In genomic region chr13:49247740-49248466, GRCm38 (mm10) we compare ENCODE assay signal across 7 mouse cellular contexts. TPM values are rescaled to one million over a fixed set of nuclear protein-coding genes. Genes with fewer than 3 reads are reported as not detected.
DNase-seq lines count a peak whose midpoint lies in the region; ATAC-seq and TF ChIP-seq lines count a peak whose summit lies in the region.

No protein-coding gene starts in this region.

- no peak for ATAC-seq in limb, embryonic 11.5 days (ENCODE audit: insufficient number of reproducible peaks, low FRiP score, low TSS enrichment, low read depth)
- peak; percentile 53; the same call in 1 of the 2 replicates for ATAC-seq in midbrain, embryonic 13.5 days
- peak; percentile 70 for ATAC-seq in stomach, embryonic 15.5 days (ENCODE audit: insufficient read depth, low FRiP score, low read depth)

- H3K27me3 ChIP-seq in limb, embryonic 11.5 days (ENCODE audit: control insufficient read depth, insufficient read depth, low read length): peaks cover 25% of the 10 kb centered on the region
- H3K27me3 ChIP-seq in midbrain, embryonic 13.5 days: peaks cover 39% of the 10 kb centered on the region
- H3K27me3 ChIP-seq in stomach, embryonic 15.5 days (replicated peaks): peaks cover 22% of the 10 kb centered on the region

- peak overlapping the region; percentile 71 to 80 for H3K4me3 ChIP-seq in ES-E14 (ENCODE audit: insufficient read depth in 1 of 2, low read depth in 1 of 2, low read length in 2 of 2, poor library complexity in 1 of 2, severe bottlenecking in 1 of 2)
- H3K4me3 ChIP-seq in brown adipose tissue, adult 24 weeks (ENCODE audit: insufficient read depth, low read depth, low read length): peak overlapping the region; percentile 54
- H3K4me3 ChIP-seq in limb, embryonic 11.5 days (ENCODE audit: low read depth, low read length): peak overlapping the region; percentile 36
- peak overlapping the region; percentile 35 for H3K4me3 ChIP-seq in midbrain, embryonic 13.5 days (replicated peaks)
- H3K4me3 ChIP-seq in stomach, embryonic 15.5 days (replicated peaks): peak overlapping the region; percentile 44

- peak overlapping the region; percentile 50 for H3K9ac ChIP-seq in ES-E14 (ENCODE audit: insufficient read depth, low read depth, low read length, poor library complexity, severe bottlenecking)
- H3K9ac ChIP-seq in limb, embryonic 11.5 days (ENCODE audit: low read length): no peak overlapping the region
- 0 out of 2 replicates have a peak overlapping the region, but pooled peaks have one; percentile 20 for H3K9ac ChIP-seq in midbrain, embryonic 13.5 days (replicated peaks)
- no peak overlapping the region for H3K9ac ChIP-seq in stomach, embryonic 15.5 days

- H3K4me2 ChIP-seq in limb, embryonic 11.5 days (ENCODE audit: low read depth, severe bottlenecking): peak overlapping the region; percentile 68
- H3K4me2 ChIP-seq in midbrain, embryonic 13.5 days (replicated peaks): peak overlapping the region; percentile 55
- peak overlapping the region; percentile 92 for H3K4me2 ChIP-seq in stomach, embryonic 15.5 days

- H3K27ac ChIP-seq in ES-E14 (ENCODE audit: insufficient read depth, low read depth, low read length, poor library complexity, severe bottlenecking): no peak overlapping the region
- no peak overlapping the region for H3K27ac ChIP-seq in brown adipose tissue, adult 24 weeks (replicated peaks; ENCODE audit: low read depth, low read length)
- no peak overlapping the region for H3K27ac ChIP-seq in limb, embryonic 11.5 days (replicated peaks; ENCODE audit: low read depth, low read length)
- H3K27ac ChIP-seq in midbrain, embryonic 13.5 days: no peak overlapping the region
- no peak overlapping the region for H3K27ac ChIP-seq in stomach, embryonic 15.5 days

- no peaks in the 10 kb centered on the region for H3K36me3 ChIP-seq in ES-E14 (ENCODE audit: control insufficient read depth, insufficient read depth, low read length, poor library complexity, severe bottlenecking)
- H3K36me3 ChIP-seq in limb, embryonic 11.5 days (ENCODE audit: control insufficient read depth, insufficient read depth, low read length): no peaks in the 10 kb centered on the region
- H3K36me3 ChIP-seq in midbrain, embryonic 13.5 days: no peaks in the 10 kb centered on the region
- no peaks in the 10 kb centered on the region for H3K36me3 ChIP-seq in stomach, embryonic 15.5 days

- H3K9me3 ChIP-seq in ES-E14 (ENCODE audit: control insufficient read depth, insufficient read depth, low read depth, low read length): no peaks in the 10 kb centered on the region
- no peaks in the 10 kb centered on the region for H3K9me3 ChIP-seq in limb, embryonic 11.5 days (ENCODE audit: control insufficient read depth, low read length)
- no peaks in the 10 kb centered on the region for H3K9me3 ChIP-seq in midbrain, embryonic 13.5 days
- no peaks in the 10 kb centered on the region for H3K9me3 ChIP-seq in stomach, embryonic 15.5 days

- 1% methylated on average over 58 of the region's 58 CpGs for WGBS in limb, embryonic 11.5 days
- WGBS in midbrain, embryonic 13.5 days: 2% methylated on average over 58 of the region's 58 CpGs
- WGBS in stomach, embryonic 15.5 days: 2% methylated on average over 58 of the region's 58 CpGs

- peak; percentile 67 for DNase-seq in ES-E14 (ENCODE audit: low read depth, low spot score)
- DNase-seq in heart, postnatal 4 days: peak; percentile 18
- DNase-seq in limb, embryonic 11.5 days (ENCODE audit: low spot score): peak; percentile 66
- DNase-seq in left cerebral cortex, adult 11 months (ENCODE audit: low spot score): no peak

- H3K4me1 ChIP-seq in ES-E14 (ENCODE audit: control insufficient read depth in 2 of 2, insufficient read depth in 2 of 2, low read length in 2 of 2, poor library complexity in 1 of 2): peaks cover 0 to 9% of the 10 kb centered on the region in 2 experiments; a peak in 2 of 4 replicates
- H3K4me1 ChIP-seq in brown adipose tissue, adult 24 weeks (ENCODE audit: control insufficient read depth, insufficient read depth, insufficient read length, low read length): peaks cover 4% of the 10 kb centered on the region; the same call in 1 of the 2 replicates
- 0 out of 2 replicates have a peak, but pooled peaks cover 2% of the 10 kb centered on the region for H3K4me1 ChIP-seq in limb, embryonic 11.5 days (ENCODE audit: control insufficient read depth, insufficient read depth, low read length)
- peaks cover 8% of the 10 kb centered on the region for H3K4me1 ChIP-seq in midbrain, embryonic 13.5 days (replicated peaks)
- peaks cover 9% of the 10 kb centered on the region for H3K4me1 ChIP-seq in stomach, embryonic 15.5 days

- in situ Hi-C loops in ES-E14 (cut with MboI; ENCODE audit: low sequenced_read_pairs in 2 of 2, unreplicated experiment in 2 of 2): no loop called here

TF ChIP-seq in ES-E14, 5 proteins besides CTCF, POLR2A, EP300 and RAD21:
- no peak for TF ChIP-seq MAFK (IDR thresholded peaks at IDR 0.05; ENCODE audit: insufficient read depth, low read depth, low read length)
- TF ChIP-seq HCFC1 (IDR thresholded peaks at IDR 0.05; ENCODE audit: borderline replicate concordance, insufficient read depth, low read length): no peak
- TF ChIP-seq ZC3H11A (IDR thresholded peaks at IDR 0.05; ENCODE audit: borderline replicate concordance, low read depth, low read length): no peak
- no peak for TF ChIP-seq ZNF384 (IDR thresholded peaks at IDR 0.05; ENCODE audit: low read depth, low read length)
- TF ChIP-seq CHD2 (IDR thresholded peaks at IDR 0.05; ENCODE audit: low read depth, low read length): no peak
TF ChIP-seq in ES-E14: peak in this region for 0.

RNA-seq across cellular contexts. Expression of gene Susd3, which starts 0.6 kb away (rescaled TPM):
- 0.95 and 1.3 TPM in 2 replicates for total RNA-seq in ES-E14 (2012; rRNA removed)
- polyA plus RNA-seq in brown adipose tissue, adult 24 weeks (2012; ENCODE audit: insufficient read depth, insufficient read length, missing spikeins): 1.3 TPM in 1 of 2 replicates, not detected in the other
- under 1 TPM; 0.43 to 0.68 TPM for total RNA-seq in heart, postnatal 4 days (2021)
- polyA plus RNA-seq in limb, embryonic 11.5 days (2014; fragmentation: Nextera tagmentation; extraction: Ambion mirVana): 0.52 and 1.2 TPM in 2 replicates
- 0.94 and 1.5 TPM in 2 replicates for polyA plus RNA-seq in midbrain, embryonic 13.5 days (2015; fragmentation: Nextera tagmentation; extraction: Ambion mirVana)
- polyA plus RNA-seq in stomach, embryonic 15.5 days (2015; fragmentation: Nextera tagmentation; extraction: Ambion mirVana): 1.5 and 2.3 TPM in 2 replicates

RNA-seq across cellular contexts. Expression of gene Card19, which starts 32.1 kb away (rescaled TPM):
- total RNA-seq in ES-E14 (2012; rRNA removed): 16.9 and 20.5 TPM in 2 replicates
- 68.4 and 68.7 TPM in 2 replicates for polyA plus RNA-seq in brown adipose tissue, adult 24 weeks (2012; ENCODE audit: insufficient read depth, insufficient read length, missing spikeins)
- total RNA-seq in heart, postnatal 4 days (2021): 100 to 1,000 TPM; 103 to 108 TPM
- 32.9 and 34.2 TPM in 2 replicates for polyA plus RNA-seq in limb, embryonic 11.5 days (2014; fragmentation: Nextera tagmentation; extraction: Ambion mirVana)
- 14.9 and 18.9 TPM in 2 replicates for polyA plus RNA-seq in midbrain, embryonic 13.5 days (2015; fragmentation: Nextera tagmentation; extraction: Ambion mirVana)
- 50.5 and 52.4 TPM in 2 replicates for polyA plus RNA-seq in stomach, embryonic 15.5 days (2015; fragmentation: Nextera tagmentation; extraction: Ambion mirVana)

Comparison
In these comparisons a context has a peak if more than half of its experiments do, and no peak if none do; other contexts are left out.
1. H3K9ac ChIP-seq: peak in ES-E14 (single experiment) and midbrain, embryonic 13.5 days (single experiment); none in limb, embryonic 11.5 days (single experiment) and stomach, embryonic 15.5 days (single experiment).
2. Peak in every context shown above with its lines, with median percentiles within 50 percentile points of each other: H3K4me3 ChIP-seq and H3K4me2 ChIP-seq.